Mouse (Mus musculus) urinary bladder, postnatal 10 days (tissue): ENCODE measurements around the gene Apaf1.
A peak's percentile ranks its signal among the peaks of the same experiment; 100 is the strongest.

ENCODE experiments used
- DNase-seq: peaks from one replicate; pipeline ENCODE4 v3.0.0; 2022; ENCODE audit warnings: low spot score

Gene Apaf1

GRCm38 (mm10) chr10:91081959-91082507, 537 bp downstream of the Apaf1 start:
- DNase-seq = no peak

- no peak for DNase-seq
Observed at GRCm38 (mm10) chr10:91080540-91080939, 2.0 kb downstream of the Apaf1 start.

- DNase-seq = no peak
Observed at GRCm38 (mm10) chr10:91076667-91077066, 5.9 kb downstream of the Apaf1 start.

- DNase-seq = no peak
Observed at GRCm38 (mm10) chr10:91073345-91073744, 9.2 kb downstream of the Apaf1 start.

GRCm38 (mm10) chr10:91071768-91072167, 10.8 kb downstream of the Apaf1 start:
- DNase-seq = no peak

- DNase-seq = no peak
Observed at GRCm38 (mm10) chr10:91062355-91062754, 20.2 kb downstream of the Apaf1 start.

- no peak for DNase-seq
Observed at GRCm38 (mm10) chr10:91060742-91061141, 21.8 kb downstream of the Apaf1 start.

- DNase-seq = no peak
Observed at GRCm38 (mm10) chr10:91052734-91053133, 29.8 kb downstream of the Apaf1 start.

GRCm38 (mm10) chr10:91051156-91051555, 31.4 kb downstream of the Apaf1 start:
- DNase-seq = no peak

GRCm38 (mm10) chr10:91049696-91050095, 32.9 kb downstream of the Apaf1 start:
- DNase-seq = no peak

- DNase-seq = no peak
Observed at GRCm38 (mm10) chr10:91033942-91034341, 48.6 kb downstream of the Apaf1 start.

GRCm38 (mm10) chr10:91032399-91032798, 50.2 kb downstream of the Apaf1 start:
- DNase-seq = peak; percentile 19

- DNase-seq = no peak
Observed at GRCm38 (mm10) chr10:91031176-91031575, 51.4 kb downstream of the Apaf1 start.

- DNase-seq = no peak
Observed at GRCm38 (mm10) chr10:91029002-91029539, 53.5 kb downstream of the Apaf1 start.

- no peak for DNase-seq
Observed at GRCm38 (mm10) chr10:91027964-91028363, 54.6 kb downstream of the Apaf1 start.

GRCm38 (mm10) chr10:91027468-91027867, 55.1 kb downstream of the Apaf1 start:
- no peak for DNase-seq

- no peak for DNase-seq
Observed at GRCm38 (mm10) chr10:91005858-91006538, 76.6 kb downstream of the Apaf1 start.

GRCm38 (mm10) chr10:91001421-91001820, 81.1 kb downstream of the Apaf1 start:
- no peak for DNase-seq

- DNase-seq = no peak
Observed at GRCm38 (mm10) chr10:90999899-91000298, 82.7 kb downstream of the Apaf1 start.

- no peak for DNase-seq
Observed at GRCm38 (mm10) chr10:90993869-90994268, 88.7 kb downstream of the Apaf1 start.

GRCm38 (mm10) chr10:90992237-90992636, 90.3 kb downstream of the Apaf1 start:
- no peak for DNase-seq

GRCm38 (mm10) chr10:90990340-90990739, 92.2 kb downstream of the Apaf1 start:
- no peak for DNase-seq

GRCm38 (mm10) chr10:90983046-90983445, 99.5 kb downstream of the Apaf1 start:
- DNase-seq = no peak

GRCm38 (mm10) chr10:90981811-90982210, 100.8 kb downstream of the Apaf1 start:
- no peak for DNase-seq
